Mouse (Mus musculus): ENCODE results near the gene Stard9. TPM values are rescaled to one million over a fixed set of nuclear protein-coding genes. Genes with fewer than 3 reads are reported as not detected.

The Stard9 gene
- polyA plus RNA-seq, 1 experiment from 2014 or later: 11.7 TPM

DNA sequence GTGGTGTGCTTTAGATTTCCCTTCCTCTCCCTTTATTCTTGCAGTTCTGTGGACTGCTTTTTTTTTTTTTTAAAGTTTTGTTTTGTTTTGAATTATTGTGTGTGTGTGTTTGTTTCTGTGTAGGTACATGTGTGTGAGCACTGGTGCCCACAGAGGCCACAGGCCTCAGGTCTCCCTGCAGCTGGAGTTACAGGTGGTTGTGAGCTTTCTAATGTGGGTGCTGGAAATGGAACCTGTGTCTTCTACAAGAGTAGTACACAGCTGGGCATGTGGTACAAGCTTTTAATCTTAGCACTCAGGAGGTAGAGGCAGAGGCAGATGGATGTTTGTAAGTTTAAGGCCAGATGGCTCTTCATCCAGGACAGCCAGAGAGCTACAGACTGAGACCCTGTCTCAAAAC lies 78.1 kb downstream of the Stard9 start:
- no peaks in the 10 kb centered on the region for H3K27me3 ChIP-seq
- no peak overlapping the region for H3K4me2 ChIP-seq
- H3K9ac ChIP-seq: no peak overlapping the region
- no peak for ATAC-seq (ENCODE audit: borderline replicate concordance, extremely low read depth, low FRiP score, low TSS enrichment)
- H3K4me1 ChIP-seq: no peaks in the 10 kb centered on the region
- no peak overlapping the region for H3K27ac ChIP-seq
- no peak overlapping the region for H3K4me3 ChIP-seq
- H3K9me3 ChIP-seq: no peaks in the 10 kb centered on the region
- peaks cover 10% of the 10 kb centered on the region; the same call in 1 of the 2 replicates for H3K36me3 ChIP-seq

DNA sequence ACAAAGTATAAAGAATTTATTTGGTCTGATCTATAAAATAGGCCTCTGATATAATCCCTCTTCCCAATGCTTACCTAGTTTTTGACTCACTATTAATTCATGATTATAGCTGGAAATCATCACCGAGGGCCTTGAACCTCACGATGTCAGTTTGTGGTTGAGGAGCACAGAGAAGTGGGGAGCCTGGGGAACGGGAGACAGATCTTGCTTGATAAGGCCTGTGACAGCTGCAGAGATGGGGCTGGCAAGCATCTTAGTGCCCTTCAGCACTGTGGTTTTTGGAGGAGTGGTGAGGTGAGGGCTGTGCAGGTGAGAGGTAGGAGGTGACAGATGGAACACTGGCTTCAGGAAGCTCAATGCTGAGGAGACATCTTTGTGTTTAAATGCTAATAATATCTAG lies 81.2 kb downstream of the Stard9 start:
- H3K27ac ChIP-seq: no peak overlapping the region
- no peaks in the 10 kb centered on the region for H3K9me3 ChIP-seq
- no peaks in the 10 kb centered on the region for H3K4me1 ChIP-seq
- WGBS: 79% methylated on average over 3 of the region's 3 CpGs
- no peak overlapping the region for H3K4me2 ChIP-seq
- H3K36me3 ChIP-seq: peaks cover 36% of the 10 kb centered on the region
- no peak overlapping the region for H3K4me3 ChIP-seq
- H3K27me3 ChIP-seq: no peaks in the 10 kb centered on the region
- no peak overlapping the region for H3K9ac ChIP-seq
- ATAC-seq (ENCODE audit: borderline replicate concordance, extremely low read depth, low FRiP score, low TSS enrichment): no peak

DNA sequence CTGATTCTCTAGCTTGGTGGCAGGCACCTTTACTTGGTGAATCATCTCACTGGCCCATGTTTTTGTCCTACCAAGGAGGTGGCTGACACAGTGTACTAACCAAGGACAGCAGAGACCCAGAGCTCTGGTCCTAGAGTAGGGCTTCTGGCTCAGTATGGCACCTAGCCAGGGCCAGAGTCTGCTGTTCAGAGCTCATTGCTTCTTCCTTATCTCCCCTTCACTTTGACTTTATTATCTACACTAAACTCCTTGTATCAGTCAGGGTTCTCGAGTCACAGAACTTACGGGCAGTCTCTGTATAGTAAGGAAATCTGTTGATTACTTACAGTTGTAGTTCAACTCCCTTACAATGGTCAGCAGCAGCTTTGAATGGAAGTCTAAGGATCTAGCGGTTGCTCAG lies 82.0 kb downstream of the Stard9 start:
- WGBS: 81% methylated on average over 3 of the region's 3 CpGs
- Histone ChIP-seq H3K9ac (no peak overlapping the region), H3K4me2 (no peak overlapping the region), H3K27ac (no peak overlapping the region), H3K27me3 (no peaks in the 10 kb centered on the region), H3K4me3 (no peak overlapping the region), H3K4me1 (no peaks in the 10 kb centered on the region), H3K36me3 (peaks cover 44% of the 10 kb centered on the region), H3K9me3 (no peaks in the 10 kb centered on the region)
- ATAC-seq (ENCODE audit: borderline replicate concordance, extremely low read depth, low FRiP score, low TSS enrichment): no peak

DNA sequence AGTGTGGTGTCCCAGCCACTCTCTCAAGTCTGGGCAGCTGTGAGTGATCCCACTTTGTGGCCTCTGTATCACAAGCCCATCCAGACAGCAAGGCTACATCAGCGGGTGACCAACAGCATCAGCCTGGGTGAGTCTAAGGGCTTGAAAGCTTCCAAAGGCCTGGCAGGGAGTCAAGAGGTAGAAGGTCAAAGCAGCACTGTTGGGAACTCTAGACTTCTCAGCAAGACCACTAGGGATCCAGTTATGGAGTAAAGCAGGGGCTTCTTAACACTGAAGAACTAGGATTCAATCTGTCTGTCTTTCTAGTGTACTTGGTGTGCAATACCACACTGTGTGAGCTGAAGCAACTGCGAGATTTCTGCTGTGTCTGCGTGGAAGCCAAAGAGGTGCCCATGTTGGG lies 84.5 kb downstream of the Stard9 start:
- Histone ChIP-seq H3K36me3 (peaks cover 66% of the 10 kb centered on the region), H3K4me1 (no peaks in the 10 kb centered on the region), H3K27ac (no peak overlapping the region), H3K9me3 (no peaks in the 10 kb centered on the region), H3K9ac (no peak overlapping the region), H3K4me2 (no peak overlapping the region), H3K4me3 (no peak overlapping the region), H3K27me3 (no peaks in the 10 kb centered on the region)
- no peak for ATAC-seq (ENCODE audit: borderline replicate concordance, extremely low read depth, low FRiP score, low TSS enrichment)
- WGBS: 88% methylated on average over 3 of the region's 3 CpGs

- peaks cover 94% of the 10 kb centered on the region for H3K36me3 ChIP-seq
Observed at GRCm38 (mm10) chr2:120718496-120718895, 89.6 kb downstream of the Stard9 start.

GRCm38 (mm10) chr2:120720821-120721220 lies 91.9 kb downstream of the Stard9 start:
- Histone ChIP-seq H3K27ac (no peak overlapping the region), H3K4me3 (no peak overlapping the region), H3K27me3 (no peaks in the 10 kb centered on the region), H3K4me1 (no peaks in the 10 kb centered on the region), H3K9ac (no peak overlapping the region), H3K9me3 (no peaks in the 10 kb centered on the region), H3K4me2 (no peak overlapping the region), H3K36me3 (peaks cover 94% of the 10 kb centered on the region)
- WGBS: 87% methylated on average over 6 of the region's 6 CpGs
- no peak for ATAC-seq (ENCODE audit: borderline replicate concordance, extremely low read depth, low FRiP score, low TSS enrichment)

More at GRCm38 (mm10) chr2:120718496-120718895, 89.6 kb downstream of the Stard9 start:
- Histone ChIP-seq H3K27me3 (no peaks in the 10 kb centered on the region), H3K4me1 (no peaks in the 10 kb centered on the region), H3K4me3 (no peak overlapping the region), H3K4me2 (no peak overlapping the region), H3K9ac (no peak overlapping the region), H3K27ac (no peak overlapping the region), H3K9me3 (no peaks in the 10 kb centered on the region)
- ATAC-seq (ENCODE audit: borderline replicate concordance, extremely low read depth, low FRiP score, low TSS enrichment): no peak
- WGBS: 93% methylated on average over 8 of the region's 8 CpGs

DNA sequence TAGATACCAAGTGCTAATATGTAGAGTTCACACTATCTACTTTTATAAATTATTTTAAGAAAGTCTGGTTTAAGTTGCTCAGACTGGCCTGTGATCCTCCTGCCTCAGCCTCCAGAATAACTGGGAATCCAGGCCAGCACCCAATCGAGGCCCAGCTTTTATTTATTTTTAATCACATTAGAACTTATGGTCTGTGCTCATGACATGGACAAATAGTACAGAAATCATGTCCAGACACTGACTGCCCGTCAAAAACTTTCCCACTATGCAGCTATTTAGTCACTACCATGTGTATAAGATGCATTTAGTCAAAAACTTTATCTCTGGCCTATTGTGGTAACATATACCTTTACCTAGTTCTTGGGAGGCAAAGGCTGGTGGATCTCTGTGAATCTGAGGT lies 93.0 kb downstream of the Stard9 start:
- no peak overlapping the region for H3K9ac ChIP-seq
- H3K4me1 ChIP-seq: no peaks in the 10 kb centered on the region
- no peaks in the 10 kb centered on the region for H3K27me3 ChIP-seq
- peaks cover 96% of the 10 kb centered on the region for H3K36me3 ChIP-seq
- H3K4me3 ChIP-seq: no peak overlapping the region
- no peak overlapping the region for H3K4me2 ChIP-seq
- ATAC-seq (ENCODE audit: borderline replicate concordance, extremely low read depth, low FRiP score, low TSS enrichment): no peak
- 87% methylated on average over 2 of the region's 2 CpGs for WGBS
- H3K9me3 ChIP-seq: no peaks in the 10 kb centered on the region
- H3K27ac ChIP-seq: no peak overlapping the region

GRCm38 (mm10) chr2:120722491-120722890 lies 93.6 kb downstream of the Stard9 start:
- no peak overlapping the region for H3K4me2 ChIP-seq
- H3K4me3 ChIP-seq: no peak overlapping the region
- H3K9ac ChIP-seq: no peak overlapping the region
- WGBS: 71% methylated on average over 8 of the region's 8 CpGs
- H3K27me3 ChIP-seq: no peaks in the 10 kb centered on the region
- no peak overlapping the region for H3K27ac ChIP-seq
- no peaks in the 10 kb centered on the region for H3K4me1 ChIP-seq
- ATAC-seq (ENCODE audit: borderline replicate concordance, extremely low read depth, low FRiP score, low TSS enrichment): no peak
- H3K9me3 ChIP-seq: no peaks in the 10 kb centered on the region
- peaks cover 96% of the 10 kb centered on the region for H3K36me3 ChIP-seq

DNA sequence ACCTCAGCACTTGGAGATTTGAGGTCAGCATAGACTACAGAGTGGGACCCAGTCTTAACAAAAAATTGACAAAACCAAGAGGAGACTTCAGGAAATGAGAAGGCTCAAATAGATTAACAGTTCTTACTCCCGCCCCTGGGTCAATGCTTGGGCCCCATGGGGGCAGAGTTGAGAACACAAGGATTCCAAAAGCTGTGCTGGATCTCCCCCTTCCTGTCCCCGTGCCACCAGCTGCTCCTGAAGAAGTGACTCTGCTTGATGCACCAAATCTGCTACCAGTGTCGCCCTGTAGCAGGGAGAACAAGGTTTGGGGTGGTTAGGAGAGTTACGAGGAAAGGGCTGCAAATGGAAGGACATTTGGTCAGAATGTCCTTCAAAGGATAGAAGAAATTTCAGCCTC lies 94.7 kb downstream of the Stard9 start:
- no peak for ATAC-seq (ENCODE audit: borderline replicate concordance, extremely low read depth, low FRiP score, low TSS enrichment)
- Histone ChIP-seq H3K27ac (no peak overlapping the region), H3K4me1 (peaks cover 3% of the 10 kb centered on the region), H3K36me3 (peaks cover 96% of the 10 kb centered on the region), H3K9ac (no peak overlapping the region), H3K27me3 (no peaks in the 10 kb centered on the region), H3K4me2 (no peak overlapping the region), H3K4me3 (no peak overlapping the region), H3K9me3 (no peaks in the 10 kb centered on the region)
- 62% methylated on average over 4 of the region's 4 CpGs for WGBS

- H3K36me3 ChIP-seq: peaks cover 92% of the 10 kb centered on the region
- H3K9ac ChIP-seq: no peak overlapping the region
- H3K27me3 ChIP-seq: no peaks in the 10 kb centered on the region
- WGBS: 75% methylated on average over 6 of the region's 6 CpGs
- peaks cover 9% of the 10 kb centered on the region for H3K4me1 ChIP-seq
- H3K4me2 ChIP-seq: no peak overlapping the region
- no peak overlapping the region for H3K4me3 ChIP-seq
- no peak overlapping the region for H3K27ac ChIP-seq
- no peak for ATAC-seq (ENCODE audit: borderline replicate concordance, extremely low read depth, low FRiP score, low TSS enrichment)
- no peaks in the 10 kb centered on the region for H3K9me3 ChIP-seq
Observed at GRCm38 (mm10) chr2:120724176-120724575, 95.3 kb downstream of the Stard9 start.

DNA sequence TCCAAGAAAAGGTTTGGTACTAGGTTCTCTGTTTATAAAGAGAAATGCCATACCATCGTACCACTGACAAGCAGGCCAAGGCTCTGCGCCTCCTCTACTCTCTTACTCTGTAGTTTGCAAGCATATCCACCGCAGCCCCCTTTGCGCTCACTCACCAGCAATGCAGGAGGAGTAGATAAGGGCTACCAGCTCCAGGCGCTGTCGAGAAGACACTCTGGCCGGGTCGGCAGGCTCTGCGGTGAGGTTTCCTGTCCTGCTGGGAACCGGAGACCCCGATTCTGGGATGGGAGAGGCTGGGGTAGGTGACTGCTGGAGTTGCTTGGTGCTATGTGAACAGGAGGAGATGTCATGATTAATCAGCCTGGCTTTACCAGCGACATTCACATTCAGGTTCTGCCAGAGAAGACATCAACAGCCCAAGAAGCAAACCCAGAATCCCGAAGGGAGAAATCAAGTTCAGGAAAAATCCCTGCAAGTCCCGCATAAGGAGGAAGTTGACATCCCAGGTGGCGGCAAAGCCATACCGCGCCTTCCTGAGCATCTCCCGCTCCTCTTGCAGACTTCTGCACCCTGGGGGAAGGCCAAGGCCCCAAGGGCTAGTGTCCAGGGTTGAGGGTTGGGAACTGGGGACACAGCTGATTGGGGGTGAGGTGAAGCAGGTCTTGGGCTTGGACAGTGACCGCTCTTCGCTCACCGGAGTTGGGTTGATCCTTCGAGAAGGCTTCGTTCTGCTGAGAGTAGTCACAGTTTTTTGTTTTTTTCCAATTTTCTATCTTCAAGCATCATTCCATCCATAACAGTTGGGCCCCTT lies 101.1 kb downstream of the Stard9 start:
- Histone ChIP-seq H3K4me2 (peak overlapping the region; percentile 91), H3K9me3 (no peaks in the 10 kb centered on the region), H3K27ac (0 out of 2 replicates have a peak overlapping the region, but pooled peaks have one; percentile 97), H3K4me3 (peak overlapping the region; percentile 97), H3K9ac (peak overlapping the region; percentile 97), H3K36me3 (peaks cover 37% of the 10 kb centered on the region), H3K4me1 (peaks cover 27% of the 10 kb centered on the region), H3K27me3 (no peaks in the 10 kb centered on the region)
- WGBS: 3% methylated on average over 23 of the region's 23 CpGs
- no peak for ATAC-seq (ENCODE audit: borderline replicate concordance, extremely low read depth, low FRiP score, low TSS enrichment)

- H3K9ac ChIP-seq: peak overlapping the region; percentile 97
- H3K4me3 ChIP-seq: peak overlapping the region; percentile 97
- H3K36me3 ChIP-seq: peaks cover 31% of the 10 kb centered on the region
- H3K9me3 ChIP-seq: no peaks in the 10 kb centered on the region
- peaks cover 27% of the 10 kb centered on the region for H3K4me1 ChIP-seq
- ATAC-seq (ENCODE audit: borderline replicate concordance, extremely low read depth, low FRiP score, low TSS enrichment): peak; percentile 61
- WGBS: under 1% methylated on average over 50 of the region's 50 CpGs
- H3K27ac ChIP-seq: peak overlapping the region; percentile 97
- no peaks in the 10 kb centered on the region for H3K27me3 ChIP-seq
- H3K4me2 ChIP-seq: peak overlapping the region; percentile 91
Observed at GRCm38 (mm10) chr2:120730639-120731166, 101.8 kb downstream of the Stard9 start.
